Mouse (Mus musculus) retina, postnatal 1 day (tissue): ENCODE measurements at regions not wholly inside any gene's neighbourhood (a gene's known extent, or its start where the extent isn't known, plus 50 kb on each side); places are given as distances from the start of the nearest gene placed in this dataset.
"Not testable (repeated sequence)": the region's sequence is repeated elsewhere in the genome, so short reads cannot be mapped to it uniquely, and the experiment has no call there.

Experiments used
- DNase-seq: peaks from one replicate; pipeline ENCODE4 v3.0.0-alpha.2; 2012

GRCm38 (mm10) chr14:76744674-76745433 lies 188.2 kb upstream of the Serp2 start:
- peak; percentile 21 for DNase-seq

- DNase-seq, result no peak
Observed at GRCm38 (mm10) chr14:76742297-76742696, 185.6 kb upstream of the Serp2 start.

- peak; percentile 68 for DNase-seq
Observed at GRCm38 (mm10) chr14:76739836-76740597, 183.3 kb upstream of the Serp2 start.

- no peak for DNase-seq
Observed at GRCm38 (mm10) chr14:76735997-76736396, 179.3 kb upstream of the Serp2 start.

DNA sequence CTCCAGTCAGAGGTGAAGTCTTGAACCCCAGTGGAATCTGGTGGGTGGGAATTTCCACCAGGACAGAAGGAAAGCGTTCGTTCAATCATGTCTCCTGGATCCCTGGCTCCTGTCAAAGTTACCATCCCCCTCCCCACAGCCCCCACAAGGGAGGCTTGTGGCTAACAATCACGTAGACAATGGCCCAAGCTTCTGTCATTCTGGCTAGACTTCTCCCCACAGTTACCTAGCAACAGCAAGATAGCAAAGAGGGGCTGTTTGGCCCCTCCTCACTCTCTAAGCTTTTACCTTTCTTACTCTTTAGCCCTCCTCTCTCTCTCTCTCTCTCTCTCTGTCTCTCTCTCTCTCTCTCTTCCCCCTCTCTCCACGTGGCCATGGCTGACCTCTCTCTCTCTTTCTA lies 178.4 kb upstream of the Serp2 start:
- DNase-seq, result peak; percentile 44

DNA sequence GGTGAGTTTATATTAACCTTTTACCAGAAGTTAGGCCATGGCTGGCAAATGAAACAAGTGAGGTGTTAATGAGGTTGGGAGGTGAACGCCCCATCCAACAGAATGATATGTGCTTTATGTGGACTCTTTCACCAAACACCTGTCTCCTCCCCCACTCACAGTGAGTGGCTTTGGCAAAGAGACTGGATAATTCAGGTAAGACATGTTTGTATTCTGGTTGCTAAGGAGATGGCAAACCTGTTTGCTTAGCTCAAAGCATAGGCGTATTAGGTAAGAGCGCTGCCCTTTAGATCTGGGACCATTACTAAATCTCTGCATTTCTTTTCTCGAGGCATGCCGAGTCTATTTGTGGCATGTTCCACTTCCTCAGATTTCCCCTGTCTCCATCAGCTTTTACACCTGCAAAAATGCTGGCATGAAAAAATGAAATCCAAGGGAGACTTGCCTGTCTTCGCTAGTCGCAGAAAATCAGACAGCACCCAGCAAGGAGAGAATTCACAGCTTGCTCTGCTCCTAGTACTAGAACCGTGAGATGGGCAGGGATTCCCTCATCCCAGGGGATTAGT lies 176.7 kb upstream of the Serp2 start:
- no peak for DNase-seq

GRCm38 (mm10) chr14:76731096-76731986 lies 174.7 kb upstream of the Serp2 start:
- DNase-seq, result no peak

DNA sequence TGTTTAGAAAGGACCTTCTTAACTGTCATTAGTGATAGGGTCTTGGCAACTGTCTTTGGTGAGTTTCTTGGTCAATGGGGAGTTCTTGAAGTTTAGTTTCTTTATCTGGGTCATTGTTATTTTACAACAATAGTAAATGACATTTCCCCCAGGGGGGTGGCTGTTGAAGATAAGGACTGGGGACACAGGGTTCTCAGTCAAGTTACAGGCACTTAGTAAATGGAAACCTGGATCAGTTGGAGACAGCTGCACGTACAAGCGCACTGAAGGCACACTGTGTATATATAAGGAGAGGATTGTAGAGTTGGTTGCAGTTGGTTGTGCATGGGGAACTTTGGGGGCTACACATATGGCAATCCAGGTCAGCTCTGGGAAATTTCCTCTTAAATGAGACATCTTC lies 169.2 kb upstream of the Serp2 start:
- no peak for DNase-seq

DNA sequence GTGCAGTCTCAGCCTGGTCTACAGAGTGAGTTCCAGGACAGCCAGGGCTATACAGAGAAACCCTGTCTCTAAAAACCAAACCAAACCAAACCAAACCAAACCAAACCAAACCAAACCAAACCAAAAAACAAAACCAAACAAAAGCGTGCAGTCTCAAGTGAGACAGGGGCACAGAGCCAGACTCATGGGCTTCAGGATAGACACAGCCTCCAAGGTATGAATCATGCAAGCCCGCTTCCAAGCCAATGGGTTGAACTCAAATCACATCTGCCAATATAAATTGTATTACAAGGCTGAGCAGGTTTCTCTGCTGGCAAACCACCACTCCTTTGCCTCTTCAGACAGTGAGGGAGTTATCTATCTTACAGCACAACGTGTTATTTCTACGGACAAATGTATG lies 168.5 kb upstream of the Serp2 start:
- not testable (repeated sequence) for DNase-seq

- no peak for DNase-seq
Observed at GRCm38 (mm10) chr14:76724826-76725225, 168.1 kb upstream of the Serp2 start.

DNA sequence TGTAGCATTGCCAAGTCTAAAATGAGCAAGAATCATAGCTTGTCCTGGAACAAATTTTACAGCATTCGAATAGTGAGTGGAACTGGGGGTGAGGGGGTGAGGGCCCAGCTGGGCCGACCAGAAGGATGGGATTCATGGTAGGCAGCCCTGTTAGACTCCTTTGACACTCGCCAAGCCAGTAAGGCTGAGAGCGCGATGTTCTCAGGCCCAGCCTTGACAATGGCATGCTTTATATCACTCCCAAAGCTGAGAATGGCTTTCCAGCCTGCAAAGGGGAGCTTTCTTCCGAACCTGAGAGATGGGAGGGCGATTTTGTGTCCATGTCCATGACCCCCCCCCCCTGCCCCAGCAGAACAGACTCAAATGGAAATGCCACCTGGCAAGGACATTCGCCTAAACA lies 167.7 kb upstream of the Serp2 start:
- DNase-seq, result no peak

- peak; percentile 10 for DNase-seq
Observed at GRCm38 (mm10) chr14:76723551-76723950, 166.9 kb upstream of the Serp2 start.

DNA sequence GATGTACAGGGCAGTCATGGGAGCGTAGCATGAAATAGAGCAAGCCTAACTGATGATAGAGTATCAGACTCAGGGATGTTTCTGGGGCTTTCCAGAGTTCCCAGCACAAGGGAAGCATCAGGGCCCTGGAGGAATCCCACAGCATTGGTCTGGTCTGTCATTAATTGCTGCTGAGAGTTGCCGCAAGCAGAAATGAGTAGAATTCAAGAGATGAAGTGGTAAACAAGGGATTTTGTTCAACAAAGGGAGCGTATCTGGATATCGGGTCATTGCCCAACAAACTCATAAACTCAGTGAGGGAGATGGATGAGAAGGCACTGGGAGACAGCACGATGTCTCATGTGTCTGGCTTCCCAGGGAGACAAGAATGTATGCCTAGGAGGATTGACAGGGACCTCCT lies 165.6 kb upstream of the Serp2 start:
- DNase-seq, result no peak

- no peak for DNase-seq
Observed at GRCm38 (mm10) chr14:76721751-76722150, 165.1 kb upstream of the Serp2 start.

GRCm38 (mm10) chr14:76717081-76717480 lies 160.4 kb upstream of the Serp2 start:
- no peak for DNase-seq

- DNase-seq, result no peak
Observed at GRCm38 (mm10) chr14:76714727-76715126, 158.0 kb upstream of the Serp2 start.

DNA sequence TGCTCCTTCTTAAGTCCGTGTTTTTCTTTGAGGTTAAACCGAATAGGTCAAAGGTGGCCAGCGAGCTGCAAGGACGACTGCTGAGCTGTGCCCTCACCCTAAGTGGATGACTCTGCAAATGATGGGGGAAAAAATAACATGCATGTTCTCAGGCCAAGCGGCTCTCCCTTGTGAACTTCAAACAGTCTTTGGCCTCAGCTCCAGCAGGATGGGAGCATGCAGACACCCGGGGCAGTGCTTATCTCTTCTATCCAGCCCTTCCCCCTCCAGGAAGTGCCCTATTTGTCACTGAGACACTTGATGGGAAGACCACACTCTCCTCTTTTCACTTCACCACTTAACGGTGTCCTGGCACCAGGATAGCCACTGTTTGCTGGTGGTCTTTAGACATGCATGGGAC lies 157.3 kb upstream of the Serp2 start:
- no peak for DNase-seq

DNA sequence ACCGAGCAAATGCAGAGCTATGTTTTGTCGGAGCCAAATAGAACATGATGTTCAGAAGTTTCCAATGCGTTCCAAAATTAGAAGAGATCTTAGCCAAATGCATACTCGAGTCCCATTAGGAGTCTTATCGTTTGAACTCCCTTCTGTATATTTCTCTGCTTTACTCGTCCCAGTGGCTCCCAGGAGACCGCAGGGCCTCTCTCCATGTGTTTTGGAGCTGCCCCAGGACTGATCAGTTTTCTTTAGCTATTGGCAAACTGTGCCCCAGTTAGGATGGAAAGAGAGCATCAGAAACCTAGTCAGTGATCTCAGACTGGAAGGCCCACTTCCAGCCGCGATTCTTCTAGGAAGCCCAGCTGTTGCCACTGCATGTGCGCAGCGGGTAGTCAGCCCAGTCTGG lies 152.0 kb upstream of the Serp2 start:
- no peak for DNase-seq

DNA sequence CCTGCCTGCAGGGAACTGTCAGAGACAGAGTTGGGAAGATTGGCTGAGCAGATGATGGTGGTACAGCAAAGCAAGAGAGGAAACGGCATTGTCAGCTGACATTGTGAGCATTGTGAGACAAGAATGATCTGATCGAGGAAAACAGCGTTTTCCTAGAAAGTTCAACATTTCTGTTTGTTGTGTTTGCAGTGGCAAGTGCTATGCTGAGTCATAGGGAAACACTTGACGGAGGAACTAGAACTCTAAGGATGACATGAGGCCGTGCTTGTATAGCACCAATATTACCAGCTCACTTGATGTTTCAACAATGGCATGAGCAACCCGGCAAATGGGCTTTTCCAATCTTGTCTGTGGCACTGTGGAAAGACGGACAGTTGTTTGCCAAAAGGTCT lies 146.7 kb upstream of the Serp2 start:
- DNase-seq, result no peak

GRCm38 (mm10) chr14:76702709-76703372 lies 146.2 kb upstream of the Serp2 start:
- DNase-seq, result no peak

GRCm38 (mm10) chr14:76701911-76702708 lies 145.4 kb upstream of the Serp2 start:
- no peak for DNase-seq

GRCm38 (mm10) chr14:76701304-76701703 lies 144.6 kb upstream of the Serp2 start:
- no peak for DNase-seq
